Mouse (Mus musculus): ENCODE results near the gene Emilin1. TPM values are rescaled to one million over a fixed set of nuclear protein-coding genes. Genes with fewer than 3 reads are reported as not detected.

The Emilin1 gene
- polyA plus RNA-seq (2012; rRNA removed; ENCODE audit: low replicate concordance): 56.7 and 63.1 TPM in 2 replicates

DNA sequence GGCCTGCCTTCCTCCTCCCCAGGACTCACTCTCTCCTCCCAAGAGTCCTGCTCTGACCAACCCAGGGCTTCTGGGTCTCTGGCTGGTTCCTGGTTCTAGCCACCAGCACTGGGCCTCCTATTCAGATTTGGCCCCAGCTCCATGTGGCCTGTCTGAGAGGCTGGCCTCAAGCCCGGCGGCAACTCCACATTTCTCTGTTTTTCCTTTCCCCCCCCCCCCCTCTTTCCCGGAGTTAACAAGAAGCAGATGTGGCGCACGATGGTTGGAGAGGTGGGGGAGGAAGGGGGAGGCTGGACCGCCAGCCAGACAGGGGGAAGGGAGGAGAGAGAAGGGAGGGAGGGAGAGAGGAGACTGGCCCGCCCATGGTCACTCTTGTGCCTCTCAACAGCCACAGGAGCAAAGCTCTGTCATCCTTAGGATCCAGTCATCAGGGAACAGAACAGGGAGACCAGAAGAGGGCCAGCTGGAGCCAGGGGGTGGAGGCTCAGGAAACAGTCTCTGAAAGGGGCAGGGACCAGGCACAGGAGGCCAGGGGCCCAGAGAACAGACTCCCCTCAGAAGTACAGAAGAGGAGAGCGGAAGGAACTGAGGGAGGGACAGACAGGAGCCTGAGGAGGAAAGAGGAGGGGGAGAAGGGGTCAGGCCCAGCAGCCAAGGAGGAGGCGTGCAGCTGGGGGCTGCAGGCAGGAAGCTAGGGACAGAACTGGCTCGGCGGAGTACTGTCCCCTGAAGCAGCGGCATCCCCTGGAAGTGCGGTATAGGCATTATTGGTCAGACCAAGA lies at the start of gene Emilin1:
Gene Emilin1, plus strand, starts transcription at position 343 of the 782 bp plus-strand sequence.

GRCm38 (mm10) chr5:30867712-30868111 lies 45.5 kb upstream of the Emilin1 start, which contains the start of gene Tmem214:
TSS of gene Tmem214 (plus strand) at chr5:30868012.

GRCm38 (mm10) chr5:30888337-30889087 lies 24.7 kb upstream of the Emilin1 start, which contains the start of gene Agbl5:
TSS of gene Agbl5 (plus strand) at chr5:30888694.

DNA sequence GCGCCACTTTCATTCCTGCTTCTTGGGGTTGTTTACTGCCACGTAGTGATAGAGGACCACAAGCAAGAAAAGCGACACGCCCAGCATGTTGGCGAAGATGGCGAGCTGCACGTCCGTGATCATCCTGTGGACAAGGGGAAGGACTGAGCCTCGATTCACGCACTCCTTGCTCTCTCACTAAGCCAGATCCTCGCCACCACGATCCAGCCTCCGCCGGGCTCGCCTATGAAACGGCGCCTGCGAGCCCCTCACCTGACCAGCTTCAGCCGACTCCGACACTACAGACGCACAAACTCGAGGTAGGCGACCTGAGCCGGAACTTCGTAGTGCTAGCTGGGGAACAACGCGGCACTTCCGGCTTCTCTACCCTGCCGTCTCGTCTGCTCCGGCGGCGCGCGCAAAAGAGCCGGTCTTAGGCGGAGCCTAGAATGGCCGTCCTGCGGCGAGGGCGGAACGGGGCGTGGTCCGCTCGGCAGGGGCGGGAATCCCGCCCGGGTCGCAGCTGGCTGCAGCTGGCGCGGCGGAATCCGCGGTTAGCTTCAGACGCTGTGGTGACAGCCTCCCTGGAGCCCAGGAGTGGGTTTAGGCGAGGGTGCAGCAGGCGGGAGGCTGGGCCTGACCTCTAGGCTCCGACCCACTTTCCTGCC lies 5.7 kb upstream of the Emilin1 start, which contains the start of gene Ost4:
Gene Ost4, minus strand, starts transcription at position 376 of the 647 bp plus-strand sequence.

DNA sequence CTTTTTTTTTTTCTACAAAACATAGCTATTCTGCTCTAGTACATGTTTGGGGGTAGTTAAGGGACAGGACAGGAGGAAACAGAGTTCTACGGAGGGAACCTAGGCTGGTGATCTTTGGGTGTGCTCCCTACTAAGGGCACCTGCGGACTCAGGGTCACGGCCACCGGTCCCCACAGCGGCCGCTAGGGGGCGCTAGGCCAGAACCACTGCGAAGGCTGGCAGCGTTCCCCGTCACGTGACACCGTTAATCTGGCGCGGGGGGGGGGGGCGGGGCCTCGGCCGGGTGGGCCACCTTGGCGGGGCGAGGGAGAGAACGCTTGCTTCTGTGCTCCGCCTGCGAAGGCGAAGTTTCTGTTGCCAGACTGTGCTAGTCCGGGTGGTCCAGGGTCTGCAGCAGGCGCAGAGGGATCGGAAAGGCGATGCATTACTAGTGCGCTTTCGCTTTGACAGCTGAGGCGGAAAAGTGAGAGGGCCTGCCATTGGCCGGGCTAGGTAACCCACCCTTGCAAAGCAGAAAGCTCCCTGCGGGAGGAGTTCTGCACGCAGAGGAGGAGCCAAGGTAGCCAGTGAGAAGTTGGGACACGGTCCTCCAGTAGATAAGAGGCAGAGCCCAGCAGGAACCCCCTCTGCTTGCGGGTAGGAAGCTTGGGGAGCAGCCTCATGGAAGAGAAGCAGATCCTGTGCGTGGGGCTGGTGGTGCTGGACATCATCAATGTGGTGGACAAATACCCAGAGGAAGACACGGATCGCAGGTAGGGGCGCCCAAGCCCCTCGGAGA lies 8.2 kb downstream of the Emilin1 start, which contains the start of gene Khk:
Gene Khk, plus strand, starts transcription at position 176 of the 778 bp plus-strand sequence.

GRCm38 (mm10) chr5:30944956-30945781 lies 32.0 kb downstream of the Emilin1 start, which contains the start of gene Cgref1:
TSS of gene Cgref1 (minus strand) at chr5:30945591.

DNA sequence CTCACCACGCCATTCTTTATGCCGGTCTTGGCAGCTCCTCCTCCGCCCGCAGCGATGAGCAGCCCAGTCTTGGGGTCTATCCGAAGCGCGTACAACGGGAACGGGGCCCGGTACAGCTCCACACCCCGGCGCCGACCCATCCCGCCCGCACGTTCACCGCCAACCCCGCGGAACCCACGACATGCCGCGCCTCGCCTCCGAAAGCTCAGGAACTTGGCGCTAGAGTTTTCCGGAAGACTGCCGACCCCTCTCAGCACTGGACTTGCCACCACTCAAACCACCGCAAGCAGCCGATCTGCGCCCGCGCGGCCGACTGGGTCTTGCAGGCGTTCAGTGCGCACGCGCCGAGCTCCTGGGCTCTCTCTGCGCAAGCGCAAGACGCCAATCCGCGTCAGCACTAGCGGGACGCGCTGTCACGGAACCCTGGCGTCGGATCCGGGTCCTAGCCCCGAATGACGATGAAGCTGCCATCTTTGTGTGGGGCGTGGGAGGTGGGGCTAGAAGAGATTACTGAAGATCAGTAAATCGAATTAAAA lies 46.8 kb downstream of the Emilin1 start, which contains the start of gene Preb:
Gene Preb, minus strand, starts transcription at position 396 of the 536 bp plus-strand sequence.

DNA sequence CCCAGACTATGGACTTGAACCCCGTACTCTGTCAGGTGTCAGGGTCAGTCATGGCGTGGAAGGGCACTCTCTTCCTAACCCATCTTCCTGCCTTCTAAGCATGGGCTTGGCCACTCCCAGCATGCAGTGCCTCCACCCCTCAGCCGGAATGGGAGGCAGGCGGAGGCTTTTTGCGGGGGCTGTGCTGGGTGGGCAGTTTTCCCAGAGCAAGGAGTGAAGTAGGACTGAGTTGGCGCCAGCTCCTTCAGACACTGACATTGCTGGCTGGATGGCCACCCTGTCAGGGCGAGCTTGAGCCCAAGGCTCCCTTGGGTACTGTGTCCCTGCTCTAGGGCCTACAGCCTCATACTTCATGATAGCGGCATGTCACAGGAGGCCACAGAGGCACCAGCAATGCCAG lies 55.2 kb downstream of the Emilin1 start, which contains the start of gene Tcf23:
Gene Tcf23, plus strand, starts transcription at position 247 of the 400 bp plus-strand sequence.

Other genes with a start within 250 kb of the Emilin1 start
- 37.7 and 44.8 TPM in 2 replicates for gene Cenpa, start 246.6 kb upstream of the Emilin1 start, polyA plus RNA-seq (2012; rRNA removed; ENCODE audit: low replicate concordance)
- 1.1 TPM in 2 replicates for gene Dpysl5, start 201.8 kb upstream of the Emilin1 start, polyA plus RNA-seq (2012; rRNA removed; ENCODE audit: low replicate concordance)
- 53.8 and 61.7 TPM in 2 replicates for gene Mapre3, start 98.8 kb upstream of the Emilin1 start, polyA plus RNA-seq (2012; rRNA removed; ENCODE audit: low replicate concordance)
- gene Tmem214, start 45.4 kb upstream of the Emilin1 start, polyA plus RNA-seq (2012; rRNA removed; ENCODE audit: low replicate concordance): 111 and 119 TPM in 2 replicates
- gene Agbl5, start 24.7 kb upstream of the Emilin1 start, polyA plus RNA-seq (2012; rRNA removed; ENCODE audit: low replicate concordance): 11.1 and 15.1 TPM in 2 replicates
- gene Ost4, start 5.6 kb upstream of the Emilin1 start, polyA plus RNA-seq (2012; rRNA removed; ENCODE audit: low replicate concordance): 194 and 257 TPM in 2 replicates
- 381 and 1,004 TPM in 2 replicates for gene Khk, start 8.0 kb downstream of the Emilin1 start, polyA plus RNA-seq (2012; rRNA removed; ENCODE audit: low replicate concordance)
- gene Cgref1, start 32.2 kb downstream of the Emilin1 start, polyA plus RNA-seq (2012; rRNA removed; ENCODE audit: low replicate concordance): 856 and 917 TPM in 2 replicates
- gene Preb, start 47.0 kb downstream of the Emilin1 start, polyA plus RNA-seq (2012; rRNA removed; ENCODE audit: low replicate concordance): 409 and 432 TPM in 2 replicates
- 0.17 and 2.4 TPM in 2 replicates for gene Tcf23, start 55.3 kb downstream of the Emilin1 start, polyA plus RNA-seq (2012; rRNA removed; ENCODE audit: low replicate concordance)
- 39.3 and 58.7 TPM in 2 replicates for gene Atraid, start 134.9 kb downstream of the Emilin1 start, polyA plus RNA-seq (2012; rRNA removed; ENCODE audit: low replicate concordance)
- 37.3 and 46.8 TPM in 2 replicates for gene Slc5a6, start 135.5 kb downstream of the Emilin1 start, polyA plus RNA-seq (2012; rRNA removed; ENCODE audit: low replicate concordance)
- gene Cad, start 141.4 kb downstream of the Emilin1 start, polyA plus RNA-seq (2012; rRNA removed; ENCODE audit: low replicate concordance): 13.4 and 20.9 TPM in 2 replicates
- gene Dnajc5g, start 192.9 kb downstream of the Emilin1 start, polyA plus RNA-seq (2012; rRNA removed; ENCODE audit: low replicate concordance): not detected in 2 replicates
- 0.15 and 0.69 TPM in 2 replicates for gene Slc30a3, start 194.8 kb downstream of the Emilin1 start, polyA plus RNA-seq (2012; rRNA removed; ENCODE audit: low replicate concordance)
- not detected in 2 replicates for gene Trim54, start 203.3 kb downstream of the Emilin1 start, polyA plus RNA-seq (2012; rRNA removed; ENCODE audit: low replicate concordance)
- gene Ucn, start 225.4 kb downstream of the Emilin1 start, polyA plus RNA-seq (2012; rRNA removed; ENCODE audit: low replicate concordance): not detected in 2 replicates
- 20.0 and 31.7 TPM in 2 replicates for gene Mpv17, start 240.8 kb downstream of the Emilin1 start, polyA plus RNA-seq (2012; rRNA removed; ENCODE audit: low replicate concordance)